Mouse (Mus musculus): Measurements from ENCODE around the gene Nr4a3. TPM values are rescaled to one million over a fixed set of nuclear protein-coding genes. Genes with fewer than 3 reads are reported as not detected.

The Nr4a3 gene
- total and polyA plus RNA-seq, 3 experiments, result 0.17 TPM; not detected in 2

GRCm38 (mm10) chr4:48105387-48105786 lies 60.4 kb downstream of the Nr4a3 start:
- Histone ChIP-seq H3K4me1 (ENCODE audit: control insufficient read depth in 1 of 2, insufficient read depth in 2 of 2, low read length in 2 of 2) (no peaks in the 10 kb centered on the region), H3K9ac (ENCODE audit: control insufficient read depth, low read depth, low read length, poor library complexity, severe bottlenecking) (no peak overlapping the region), H3K27ac (ENCODE audit: control insufficient read depth, low read depth, low read length) (no peak overlapping the region), H3K27me3 (ENCODE audit: control insufficient read depth in 1 of 2, insufficient read depth in 2 of 2, low read length in 2 of 2) (no peaks in the 10 kb centered on the region; a peak in 1 of 4 replicates), H3K9me3 (replicated peaks; ENCODE audit: insufficient read depth, low read length) (no peaks in the 10 kb centered on the region), H3K4me3 (ENCODE audit: control insufficient read depth in 1 of 2, insufficient read depth in 1 of 2, low read depth in 2 of 2, low read length in 2 of 2) (no peak overlapping the region), H3K79me2 (ENCODE audit: control insufficient read depth, insufficient read depth, low read length, poor library complexity) (no peaks in the 10 kb centered on the region), H3K36me3 (ENCODE audit: control insufficient read depth in 1 of 2, insufficient read depth in 2 of 2, low read length in 2 of 2) (no peaks in the 10 kb centered on the region)
- no peak for DNase-seq (ENCODE audit: low read depth, low spot score)
- TF ChIP-seq ZMIZ1 (IDR thresholded peaks at IDR 0.05; ENCODE audit: low read depth, low read length) (no peak), USF1 (IDR thresholded peaks at IDR 0.05; ENCODE audit: low read depth, low read length) (no peak), HCFC1 (IDR thresholded peaks at IDR 0.05; ENCODE audit: low read depth, low read length) (no peak), TCF12 (IDR thresholded peaks at IDR 0.05; ENCODE audit: low read depth, low read length) (no peak), POLR2AphosphoS2 (IDR thresholded peaks at IDR 0.05; ENCODE audit: low read length) (no peak), SIN3A (IDR thresholded peaks at IDR 0.05; ENCODE audit: low read length) (no peak), E2F4 (IDR thresholded peaks at IDR 0.05; ENCODE audit: borderline replicate concordance, low read depth, low read length) (no peak), POLR2AphosphoS5 (IDR thresholded peaks at IDR 0.05; ENCODE audit: borderline replicate concordance, low read depth, low read length) (no peak), MYB (IDR thresholded peaks at IDR 0.05; ENCODE audit: low read depth, low read length) (no peak), MEF2A (IDR thresholded peaks at IDR 0.05; ENCODE audit: extremely low read depth, insufficient replicate concordance, low read depth, low read length, poor library complexity, severe bottlenecking) (no peak), ZNF384 (IDR thresholded peaks at IDR 0.05; ENCODE audit: low read depth, low read length) (no peak), MXI1 (IDR thresholded peaks at IDR 0.05; ENCODE audit: low read depth, low read length) (no peak), CHD2 (IDR thresholded peaks at IDR 0.05; ENCODE audit: low read length) (no peak), NELFE (IDR thresholded peaks at IDR 0.05; ENCODE audit: low read depth, low read length) (no peak), MAFK (IDR thresholded peaks at IDR 0.05; ENCODE audit: borderline replicate concordance, low read depth, low read length) (no peak), KAT2A (conservative IDR thresholded peaks at IDR 0.05; ENCODE audit: low read depth, low read length) (no peak), EP300 (IDR thresholded peaks at IDR 0.05; ENCODE audit: low read depth in 1 of 2, low read length in 2 of 2) (no peak), CTCF (IDR thresholded peaks at IDR 0.05 in 2 of 3, conservative IDR thresholded peaks at IDR 0.05 in 1 of 3; ENCODE audit: control insufficient read depth in 1 of 3, insufficient read depth in 1 of 3, low read depth in 2 of 3, low read length in 3 of 3, poor library complexity in 1 of 3, severe bottlenecking in 1 of 3) (no peak), MAZ (IDR thresholded peaks at IDR 0.05; ENCODE audit: low read depth, low read length) (no peak), TAL1 (IDR thresholded peaks at IDR 0.05; ENCODE audit: low read length) (no peak)

- H3K27me3 ChIP-seq (ENCODE audit: control insufficient read depth in 1 of 2, insufficient read depth in 2 of 2, low read length in 2 of 2), result no peaks in the 10 kb centered on the region; a peak in 1 of 4 replicates
- no peak overlapping the region for H3K4me3 ChIP-seq (ENCODE audit: control insufficient read depth in 1 of 2, insufficient read depth in 1 of 2, low read depth in 2 of 2, low read length in 2 of 2)
- H3K4me1 ChIP-seq (ENCODE audit: control insufficient read depth in 1 of 2, insufficient read depth in 2 of 2, low read length in 2 of 2), result no peaks in the 10 kb centered on the region
- TF ChIP-seq CHD1 (IDR thresholded peaks at IDR 0.05; ENCODE audit: low read depth, low read length), result no peak
- TF ChIP-seq TBP (IDR thresholded peaks at IDR 0.05; ENCODE audit: low read depth, low read length), result no peak
- no peak for TF ChIP-seq MAZ (IDR thresholded peaks at IDR 0.05; ENCODE audit: low read depth, low read length)
- no peak for TF ChIP-seq TAL1 (IDR thresholded peaks at IDR 0.05; ENCODE audit: low read length)
- no peak overlapping the region for H3K9ac ChIP-seq (ENCODE audit: control insufficient read depth, low read depth, low read length, poor library complexity, severe bottlenecking)
- no peaks in the 10 kb centered on the region for H3K36me3 ChIP-seq (ENCODE audit: control insufficient read depth in 1 of 2, insufficient read depth in 2 of 2, low read length in 2 of 2)
- H3K79me2 ChIP-seq (ENCODE audit: control insufficient read depth, insufficient read depth, low read length, poor library complexity), result no peaks in the 10 kb centered on the region
- H3K27ac ChIP-seq (ENCODE audit: control insufficient read depth, low read depth, low read length), result no peak overlapping the region
- no peaks in the 10 kb centered on the region for H3K9me3 ChIP-seq (replicated peaks; ENCODE audit: insufficient read depth, low read length)
- DNase-seq (ENCODE audit: low read depth, low spot score), result no peak
Observed at GRCm38 (mm10) chr4:48107086-48107485, 62.1 kb downstream of the Nr4a3 start.

Data from MEL (cell line).